Mouse (Mus musculus) bone marrow, adult 2 months (tissue): ENCODE data around the gene Memo1. TPM values are rescaled to one million over a fixed set of nuclear protein-coding genes. Genes with fewer than 3 reads are reported as not detected.

Source experiments
- H3K27ac ChIP-seq: fragments of 200-500 bp; 2 replicates; pipeline ENCODE4 v1.5.1; 2012; ENCODE audit warnings: low read depth, mild to moderate bottlenecking, control low read depth, inconsistent platforms, low read length; ENCODE audit not compliant: control insufficient read depth, poor library complexity, insufficient read depth
- H3K4me1 ChIP-seq: fragments of 200-500 bp; 2 replicates; pipeline ENCODE4 v1.6.1; 2011; ENCODE audit warnings: low read length; ENCODE audit not compliant: control insufficient read depth, insufficient read depth
- H3K4me3 ChIP-seq: fragments of 200-500 bp; replicated peaks from 2 replicates; pipeline ENCODE3; 2011; ENCODE audit warnings: mild to moderate bottlenecking, low read depth, low read length, control low read depth; ENCODE audit not compliant: control insufficient read depth
- CTCF ChIP-seq: fragments of 200-500 bp; IDR thresholded peaks from 2 replicates; pipeline ENCODE4 v1.5.1; 2011; ENCODE audit warnings: low read length, control low read depth; ENCODE audit not compliant: control insufficient read depth, insufficient read depth
- POLR2A ChIP-seq: fragments of 200-500 bp; IDR thresholded peaks from 2 replicates; pipeline ENCODE4 v1.6.1; 2011; ENCODE audit warnings: low read depth, mild to moderate bottlenecking, control low read depth, low read length, borderline replicate concordance; ENCODE audit not compliant: control insufficient read depth
- WGBS: fragments of 180-500 bp; shearing (Covaris S2); methylation state at CpG from one replicate; pipeline ENCODE4 v1.1.7; 2018; 5-methylcytosine and 5-hydroxymethylcytosine counted together
- polyA plus RNA-seq: library from polyadenylated mRNA; stranded (reverse); fragments of >200 nt; gene quantifications from 2 replicates; pipeline ENCODE4 v1.2.4, GENCODE M21; 2011; ENCODE audit warnings: low replicate concordance; ENCODE audit not compliant: missing spikeins, insufficient read depth, insufficient read length

Memo1 gene
- polyA plus RNA-seq, 1 experiment, result 65.0 TPM

DNA sequence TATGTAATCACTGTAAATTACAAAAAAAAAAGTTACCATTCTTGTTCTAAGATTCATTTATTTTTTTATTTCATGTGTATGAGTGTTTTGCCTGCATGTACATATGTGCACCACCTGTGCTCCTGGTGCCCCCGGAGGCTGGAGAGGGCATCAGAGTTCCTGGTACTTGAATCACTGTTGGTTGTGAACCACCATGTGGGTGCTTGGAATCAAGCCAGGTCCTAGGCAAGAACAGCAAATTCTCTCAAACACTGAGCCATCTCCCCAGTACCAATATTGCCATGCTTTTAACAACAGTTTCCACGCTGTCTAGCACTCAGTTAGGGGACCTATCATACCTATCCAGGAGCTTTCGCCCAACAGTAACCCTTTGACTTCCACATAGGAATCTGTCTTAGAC, 137.2 kb downstream of the Memo1 start:
- no peaks in the 10 kb centered on the region for H3K4me1 ChIP-seq
- TF ChIP-seq POLR2A, result no peak
- TF ChIP-seq CTCF, result no peak
- no peak overlapping the region for H3K4me3 ChIP-seq
- WGBS, result 84% methylated on average over 3 of the region's 3 CpGs
- H3K27ac ChIP-seq, result no peak overlapping the region

Other genes starting within 250 kb of the Memo1 start
- gene Srd5a2, start 247.6 kb downstream of the Memo1 start, polyA plus RNA-seq, result not detected in 2 replicates
- 78.1 and 83.6 TPM in 2 replicates for gene Dpy30, start 28.4 kb upstream of the Memo1 start, polyA plus RNA-seq
- 9.6 and 9.7 TPM in 2 replicates for gene Spast, start 43.5 kb upstream of the Memo1 start, polyA plus RNA-seq
- gene Slc30a6, start 100.1 kb upstream of the Memo1 start, polyA plus RNA-seq, result 8.9 and 10.5 TPM in 2 replicates
- 0.95 and 4.1 TPM in 2 replicates for gene Nlrc4, start 163.6 kb upstream of the Memo1 start, polyA plus RNA-seq
- 36.2 and 37.1 TPM in 2 replicates for gene Yipf4, start 194.0 kb upstream of the Memo1 start, polyA plus RNA-seq
- 25.1 and 35.7 TPM in 2 replicates for gene Birc6, start 232.8 kb upstream of the Memo1 start, polyA plus RNA-seq